Mouse (Mus musculus) frontal cortex, postnatal 25 days (tissue): ENCODE results near the gene Fam120a.

Experiments
- DNase-seq, 2 experiments: peaks; one replicate each; pipeline ENCODE4 v3.0.0; 2022; ENCODE audit warnings: low spot score in 2 of 2

Gene Fam120a

GRCm38 (mm10) chr13:48857246-48857932 lies 110.4 kb downstream of the Fam120a start:
- no peak for DNase-seq

- DNase-seq: no peak
Measured at GRCm38 (mm10) chr13:48853947-48854346, 113.9 kb downstream of the Fam120a start.

- DNase-seq: no peak
Measured at GRCm38 (mm10) chr13:48853475-48853874, 114.3 kb downstream of the Fam120a start.

- DNase-seq: no peak
Measured at GRCm38 (mm10) chr13:48852859-48853258, 115.0 kb downstream of the Fam120a start.

GRCm38 (mm10) chr13:48851719-48852118 lies 116.1 kb downstream of the Fam120a start:
- no peak for DNase-seq

GRCm38 (mm10) chr13:48850771-48851170 lies 117.0 kb downstream of the Fam120a start:
- no peak for DNase-seq

- DNase-seq: no peak
Measured at GRCm38 (mm10) chr13:48850326-48850725, 117.5 kb downstream of the Fam120a start.

- DNase-seq: no peak
Measured at GRCm38 (mm10) chr13:48849155-48849554, 118.7 kb downstream of the Fam120a start.

GRCm38 (mm10) chr13:48845308-48845707 lies 122.5 kb downstream of the Fam120a start:
- no peak for DNase-seq

- no peak for DNase-seq
Measured at GRCm38 (mm10) chr13:48843530-48843929, 124.3 kb downstream of the Fam120a start.

- DNase-seq: no peak
Measured at GRCm38 (mm10) chr13:48841905-48842592, 125.8 kb downstream of the Fam120a start.

GRCm38 (mm10) chr13:48838284-48838683 lies 129.5 kb downstream of the Fam120a start:
- no peak for DNase-seq

GRCm38 (mm10) chr13:48837537-48837936 lies 130.3 kb downstream of the Fam120a start:
- DNase-seq: no peak

- no peak for DNase-seq
Measured at GRCm38 (mm10) chr13:48830528-48831250, 137.1 kb downstream of the Fam120a start.

GRCm38 (mm10) chr13:48829780-48830179 lies 138.0 kb downstream of the Fam120a start:
- DNase-seq: no peak
